Mouse (Mus musculus) intestine, embryonic 16.5 days (tissue): ENCODE data around the gene Tenm2. TPM values are rescaled to one million over a fixed set of nuclear protein-coding genes. Genes with fewer than 3 reads are reported as not detected.

Experiments used
- ATAC-seq: fragments of 200-750 bp; cut with Nextera tagmentation; 2 replicates; pipeline ENCODE4 v1.8.0; 2017; ENCODE audit warnings: moderate TSS enrichment, moderate library complexity
- H3K27ac ChIP-seq: fragments of 300-500 bp; sonication (generic); 2 replicates; pipeline ENCODE4 v1.5.1; 2014; ENCODE audit warnings: mild to moderate bottlenecking, low read length
- H3K27me3 ChIP-seq: fragments of 300-500 bp; sonication (generic); replicated peaks from 2 replicates; pipeline ENCODE4 v1.6.1; 2014; ENCODE audit warnings: low read length, control low read depth, mixed read lengths; ENCODE audit not compliant: control insufficient read depth, insufficient read depth
- H3K36me3 ChIP-seq: fragments of 300-500 bp; sonication (generic); 2 replicates; pipeline ENCODE4 v1.6.1; 2014; ENCODE audit warnings: low read length, control low read depth; ENCODE audit not compliant: control insufficient read depth, insufficient read depth
- H3K4me1 ChIP-seq: fragments of 300-500 bp; sonication (generic); 2 replicates; pipeline ENCODE4 v1.6.1; 2014; ENCODE audit warnings: low read length, control low read depth, mixed read lengths; ENCODE audit not compliant: control insufficient read depth, insufficient read depth
- H3K4me2 ChIP-seq: fragments of 300-500 bp; sonication (generic); 2 replicates; pipeline ENCODE4 v1.6.1; 2014; ENCODE audit warnings: low read depth, low read length, control low read depth
- H3K4me3 ChIP-seq: fragments of 300-500 bp; sonication (generic); 2 replicates; pipeline ENCODE4 v1.5.1; 2014; ENCODE audit warnings: mild to moderate bottlenecking, low read length
- H3K9ac ChIP-seq: fragments of 300-500 bp; sonication (generic); 2 replicates; pipeline ENCODE4 v1.6.1; 2014; ENCODE audit warnings: low read depth, low read length
- H3K9me3 ChIP-seq: fragments of 300-500 bp; sonication (generic); 2 replicates; pipeline ENCODE4 v1.6.1; 2016; ENCODE audit warnings: low read length, control low read depth; ENCODE audit not compliant: control insufficient read depth
- WGBS: fragments of 180-500 bp; shearing (Covaris S2); extraction: QIAGEN DNeasy Blood & Tissue Kit; methylation state at CpG from one replicate; pipeline ENCODE4 v1.1.7; 2014; 5-methylcytosine and 5-hydroxymethylcytosine counted together
- polyA plus RNA-seq: library from polyadenylated mRNA; unstranded; fragments of >200 nt; fragmentation: Nextera tagmentation; extraction: Ambion mirVana; gene quantifications from 2 replicates; pipeline ENCODE4 v1.2.1, GENCODE M21; 2015

Gene Tenm2
- polyA plus RNA-seq, 1 experiment from 2014 or later, result 0.70 TPM

GRCm38 (mm10) chr11:36887490-36887889 lies 348.3 kb downstream of the Tenm2 start:
- no peaks in the 10 kb centered on the region for H3K9me3 ChIP-seq
- H3K4me2 ChIP-seq, result no peak overlapping the region
- no peaks in the 10 kb centered on the region for H3K4me1 ChIP-seq
- ATAC-seq, result no peak
- no peak overlapping the region for H3K4me3 ChIP-seq
- H3K9ac ChIP-seq, result no peak overlapping the region
- no peaks in the 10 kb centered on the region for H3K27me3 ChIP-seq
- 53% methylated on average over 7 of the region's 7 CpGs for WGBS
- no peak overlapping the region for H3K27ac ChIP-seq
- no peaks in the 10 kb centered on the region for H3K36me3 ChIP-seq

- WGBS, result 77% methylated on average over 3 of the region's 3 CpGs
- H3K4me3 ChIP-seq, result no peak overlapping the region
- no peak overlapping the region for H3K4me2 ChIP-seq
- no peaks in the 10 kb centered on the region for H3K27me3 ChIP-seq
- no peak for ATAC-seq
- no peaks in the 10 kb centered on the region for H3K9me3 ChIP-seq
- no peak overlapping the region for H3K9ac ChIP-seq
- H3K27ac ChIP-seq, result no peak overlapping the region
- no peaks in the 10 kb centered on the region for H3K4me1 ChIP-seq
- no peaks in the 10 kb centered on the region for H3K36me3 ChIP-seq
Observed at GRCm38 (mm10) chr11:36886147-36886546, 349.6 kb downstream of the Tenm2 start.

- H3K27ac ChIP-seq, result no peak overlapping the region
- 43% methylated on average over 4 of the region's 4 CpGs for WGBS
- ATAC-seq, result no peak
Observed at GRCm38 (mm10) chr11:36872961-36873360, 362.8 kb downstream of the Tenm2 start.

GRCm38 (mm10) chr11:36870548-36870947 lies 365.2 kb downstream of the Tenm2 start:
- Histone ChIP-seq H3K4me3 (no peak overlapping the region), H3K36me3 (no peaks in the 10 kb centered on the region), H3K27ac (no peak overlapping the region), H3K9ac (no peak overlapping the region), H3K27me3 (no peaks in the 10 kb centered on the region), H3K9me3 (no peaks in the 10 kb centered on the region), H3K4me2 (no peak overlapping the region), H3K4me1 (no peaks in the 10 kb centered on the region)
- ATAC-seq, result no peak
- 86% methylated on average over 5 of the region's 5 CpGs for WGBS

More at GRCm38 (mm10) chr11:36872961-36873360, 362.8 kb downstream of the Tenm2 start:
- H3K36me3 ChIP-seq, result no peaks in the 10 kb centered on the region
- H3K9ac ChIP-seq, result no peak overlapping the region
- H3K4me2 ChIP-seq, result no peak overlapping the region
- H3K4me1 ChIP-seq, result no peaks in the 10 kb centered on the region
- no peaks in the 10 kb centered on the region for H3K9me3 ChIP-seq
- no peak overlapping the region for H3K4me3 ChIP-seq
- no peaks in the 10 kb centered on the region for H3K27me3 ChIP-seq

- no peaks in the 10 kb centered on the region for H3K4me1 ChIP-seq
- no peaks in the 10 kb centered on the region for H3K9me3 ChIP-seq
- ATAC-seq, result no peak
- H3K4me2 ChIP-seq, result no peak overlapping the region
- H3K27ac ChIP-seq, result no peak overlapping the region
- H3K36me3 ChIP-seq, result no peaks in the 10 kb centered on the region
- no peaks in the 10 kb centered on the region for H3K27me3 ChIP-seq
- H3K4me3 ChIP-seq, result no peak overlapping the region
- 34% methylated on average over 3 of the region's 3 CpGs for WGBS
- no peak overlapping the region for H3K9ac ChIP-seq
Observed at GRCm38 (mm10) chr11:36851690-36852089, 384.1 kb downstream of the Tenm2 start.

GRCm38 (mm10) chr11:36847451-36847850 lies 388.3 kb downstream of the Tenm2 start:
- H3K9me3 ChIP-seq, result no peaks in the 10 kb centered on the region
- no peak overlapping the region for H3K9ac ChIP-seq
- no peak for ATAC-seq
- H3K27ac ChIP-seq, result no peak overlapping the region
- H3K36me3 ChIP-seq, result no peaks in the 10 kb centered on the region
- no peaks in the 10 kb centered on the region for H3K27me3 ChIP-seq
- 70% methylated on average over 6 of the region's 6 CpGs for WGBS
- 0 out of 2 replicates have a peak overlapping the region, but pooled peaks have one; percentile 25 for H3K4me3 ChIP-seq
- H3K4me2 ChIP-seq, result peak overlapping the region; percentile 27; the same call in 1 of the 2 replicates
- no peaks in the 10 kb centered on the region for H3K4me1 ChIP-seq

GRCm38 (mm10) chr11:36832855-36833254 lies 402.9 kb downstream of the Tenm2 start:
- Histone ChIP-seq H3K4me3 (no peak overlapping the region), H3K4me2 (no peak overlapping the region), H3K27me3 (no peaks in the 10 kb centered on the region), H3K4me1 (0 out of 2 replicates have a peak, but pooled peaks cover 3% of the 10 kb centered on the region), H3K9me3 (no peaks in the 10 kb centered on the region), H3K27ac (no peak overlapping the region), H3K9ac (no peak overlapping the region), H3K36me3 (no peaks in the 10 kb centered on the region)
- WGBS, result 50% methylated on average over 4 of the region's 4 CpGs
- peak; percentile 93 for ATAC-seq

- H3K4me1 ChIP-seq, result 0 out of 2 replicates have a peak, but pooled peaks cover 3% of the 10 kb centered on the region
- no peak overlapping the region for H3K4me3 ChIP-seq
- H3K27ac ChIP-seq, result no peak overlapping the region
- ATAC-seq, result peak; percentile 50
- H3K36me3 ChIP-seq, result no peaks in the 10 kb centered on the region
- peak overlapping the region; percentile 30 for H3K4me2 ChIP-seq
- no peaks in the 10 kb centered on the region for H3K9me3 ChIP-seq
- WGBS, result 50% methylated on average over 11 of the region's 11 CpGs
- H3K9ac ChIP-seq, result no peak overlapping the region
- H3K27me3 ChIP-seq, result no peaks in the 10 kb centered on the region
Observed at GRCm38 (mm10) chr11:36831511-36831910, 404.3 kb downstream of the Tenm2 start.

- H3K9ac ChIP-seq, result no peak overlapping the region
- H3K27ac ChIP-seq, result no peak overlapping the region
- H3K9me3 ChIP-seq, result no peaks in the 10 kb centered on the region
- 36% methylated on average over 7 of the region's 7 CpGs for WGBS
- no peaks in the 10 kb centered on the region for H3K27me3 ChIP-seq
- ATAC-seq, result no peak
- no peaks in the 10 kb centered on the region for H3K36me3 ChIP-seq
- H3K4me1 ChIP-seq, result no peaks in the 10 kb centered on the region
- H3K4me2 ChIP-seq, result no peak overlapping the region
- no peak overlapping the region for H3K4me3 ChIP-seq
Observed at GRCm38 (mm10) chr11:36824666-36825065, 411.1 kb downstream of the Tenm2 start.

- Histone ChIP-seq H3K4me2 (no peak overlapping the region), H3K27ac (no peak overlapping the region), H3K9me3 (no peaks in the 10 kb centered on the region), H3K27me3 (no peaks in the 10 kb centered on the region), H3K9ac (no peak overlapping the region), H3K36me3 (no peaks in the 10 kb centered on the region), H3K4me1 (no peaks in the 10 kb centered on the region), H3K4me3 (no peak overlapping the region)
- WGBS, result 70% methylated on average over 1 of the region's 1 CpGs
- no peak for ATAC-seq
Observed at GRCm38 (mm10) chr11:36804615-36805014, 431.1 kb downstream of the Tenm2 start.
